Mouse (Mus musculus) MEL (cell line): ENCODE results near the gene Grin2d. TPM values are rescaled to one million over a fixed set of nuclear protein-coding genes. Genes with fewer than 3 reads are reported as not detected.
"Not testable (repeated sequence)": the region's sequence is repeated elsewhere in the genome, so short reads cannot be mapped to it uniquely, and the experiment has no call there.

Source experiments
- DNase-seq: peaks from one replicate; pipeline ENCODE4 v3.0.0; 2011; ENCODE audit warnings: low read depth, low spot score
- H3K27ac ChIP-seq: 2 replicates; pipeline ENCODE4 v1.5.1; 2012; ENCODE audit warnings: low read depth, mild to moderate bottlenecking, control low read depth, low read length, moderate library complexity; ENCODE audit not compliant: control insufficient read depth
- H3K27me3 ChIP-seq, 2 experiments: fragments of 150-350 bp in 1 of 2; sonication (generic) in 1 of 2; 2 replicates each; pipeline ENCODE4 v1.6.1; 2012; ENCODE audit warnings: low read length in 2 of 2, mild to moderate bottlenecking in 2 of 2, improper control_type of control experiment in 1 of 2, moderate library complexity in 1 of 2; ENCODE audit not compliant: insufficient read depth in 2 of 2, control insufficient read depth in 1 of 2
- H3K36me3 ChIP-seq, 2 experiments: 2 replicates each; pipeline ENCODE4 v1.6.1; 2012 to 2014; ENCODE audit warnings: low read length in 2 of 2, improper control_type of control experiment in 1 of 2, inconsistent platforms in 1 of 2, mild to moderate bottlenecking in 1 of 2; ENCODE audit not compliant: insufficient read depth in 2 of 2, control insufficient read depth in 1 of 2
- H3K4me1 ChIP-seq, 2 experiments: fragments of 150-350 bp in 1 of 2; sonication (generic) in 1 of 2; 2 replicates each; pipeline ENCODE4 v1.6.1; 2012; ENCODE audit warnings: low read length in 2 of 2, improper control_type of control experiment in 1 of 2, mild to moderate bottlenecking in 1 of 2; ENCODE audit not compliant: insufficient read depth in 2 of 2, control insufficient read depth in 1 of 2
- H3K4me3 ChIP-seq, 2 experiments: fragments of 150-350 bp in 1 of 2; sonication (generic) in 1 of 2; 2 replicates each; pipeline ENCODE4 v1.5.1; 2012; ENCODE audit warnings: low read depth in 2 of 2, low read length in 2 of 2, mild to moderate bottlenecking in 2 of 2, moderate library complexity in 2 of 2, control low read depth in 1 of 2, improper control_type of control experiment in 1 of 2; ENCODE audit not compliant: control insufficient read depth in 1 of 2, insufficient read depth in 1 of 2
- H3K79me2 ChIP-seq: 2 replicates; pipeline ENCODE4 v1.6.1; 2012; ENCODE audit warnings: mild to moderate bottlenecking, low read length, moderate library complexity; ENCODE audit not compliant: control insufficient read depth, poor library complexity, insufficient read depth
- H3K9ac ChIP-seq: 2 replicates; pipeline ENCODE4 v1.6.1; 2012; ENCODE audit warnings: low read depth, mild to moderate bottlenecking, control low read depth, low read length, moderate library complexity; ENCODE audit not compliant: control insufficient read depth, poor library complexity, severe bottlenecking
- H3K9me3 ChIP-seq: fragments of 150-350 bp; sonication (generic); replicated peaks from 2 replicates; pipeline ENCODE4 v1.6.1; 2012; ENCODE audit warnings: mild to moderate bottlenecking, low read length, improper control_type of control experiment, moderate library complexity; ENCODE audit not compliant: insufficient read depth
- BHLHE40 ChIP-seq: IDR thresholded peaks from 2 replicates; pipeline ENCODE4 v1.6.1; 2012; ENCODE audit warnings: low read depth, mild to moderate bottlenecking, inconsistent platforms, low read length, improper control_type of control experiment, borderline replicate concordance
- CHD2 ChIP-seq: IDR thresholded peaks from 2 replicates; pipeline ENCODE4 v1.6.1; 2011; ENCODE audit warnings: low read length, improper control_type of control experiment
- ELF1 ChIP-seq: IDR thresholded peaks from 2 replicates; pipeline ENCODE4 v1.6.1; 2014; ENCODE audit warnings: low read depth, mild to moderate bottlenecking, inconsistent platforms, low read length, improper control_type of control experiment, moderate library complexity
- EP300 ChIP-seq, 2 experiments: IDR thresholded peaks; 2 replicates each; pipeline ENCODE4 v1.6.1; 2011; ENCODE audit warnings: improper control_type of control experiment in 2 of 2, low read length in 2 of 2, low read depth in 1 of 2, mild to moderate bottlenecking in 1 of 2
- ETS1 ChIP-seq: IDR thresholded peaks from 2 replicates; pipeline ENCODE4 v1.6.1; 2012; ENCODE audit warnings: low read depth, mild to moderate bottlenecking, inconsistent platforms, low read length, improper control_type of control experiment, moderate library complexity
- GATA1 ChIP-seq: IDR thresholded peaks from 2 replicates; pipeline ENCODE4 v1.6.1; 2011; ENCODE audit warnings: low read depth, low read length, improper control_type of control experiment
- MAX ChIP-seq: IDR thresholded peaks from 2 replicates; pipeline ENCODE4 v1.6.1; 2011; ENCODE audit warnings: low read length, improper control_type of control experiment
- MYB ChIP-seq: IDR thresholded peaks from 2 replicates; pipeline ENCODE4 v1.6.1; 2011; ENCODE audit warnings: mild to moderate bottlenecking, low read depth, low read length, improper control_type of control experiment
- NELFE ChIP-seq: IDR thresholded peaks from 2 replicates; pipeline ENCODE4 v1.6.1; 2011; ENCODE audit warnings: low read depth, low read length, improper control_type of control experiment
- NRF1 ChIP-seq: IDR thresholded peaks from 2 replicates; pipeline ENCODE4 v1.6.1; 2014; ENCODE audit warnings: low read depth, mild to moderate bottlenecking, inconsistent platforms, low read length, improper control_type of control experiment, moderate library complexity; ENCODE audit not compliant: poor library complexity, insufficient read depth, severe bottlenecking
- POLR2A ChIP-seq, 2 experiments: IDR thresholded peaks; 2 replicates each; pipeline ENCODE4 v1.6.1; 2011 to 2012; ENCODE audit warnings: low read length in 2 of 2, mild to moderate bottlenecking in 2 of 2, control low read depth in 1 of 2, improper control_type of control experiment in 1 of 2, low read depth in 1 of 2, moderate library complexity in 1 of 2; ENCODE audit not compliant: control insufficient read depth in 1 of 2, insufficient read depth in 1 of 2, poor library complexity in 1 of 2
- RCOR1 ChIP-seq: IDR thresholded peaks from 2 replicates; pipeline ENCODE4 v1.6.1; 2012; ENCODE audit warnings: low read depth, mild to moderate bottlenecking, inconsistent platforms, low read length, improper control_type of control experiment
- SIN3A ChIP-seq: IDR thresholded peaks from 2 replicates; pipeline ENCODE4 v1.6.1; 2012; ENCODE audit warnings: low read length, improper control_type of control experiment, inconsistent platforms
- TCF12 ChIP-seq: IDR thresholded peaks from 2 replicates; pipeline ENCODE4 v1.6.1; 2014; ENCODE audit warnings: low read depth, mild to moderate bottlenecking, inconsistent platforms, low read length, improper control_type of control experiment, moderate library complexity
- UBTF ChIP-seq: IDR thresholded peaks from 2 replicates; pipeline ENCODE4 v1.6.1; 2012; ENCODE audit warnings: low read depth, mild to moderate bottlenecking, inconsistent platforms, low read length, improper control_type of control experiment, moderate library complexity, borderline replicate concordance; ENCODE audit not compliant: insufficient read depth
- USF1 ChIP-seq: IDR thresholded peaks from 2 replicates; pipeline ENCODE4 v1.6.1; 2014; ENCODE audit warnings: low read depth, mild to moderate bottlenecking, inconsistent platforms, low read length, improper control_type of control experiment, moderate library complexity
- ZKSCAN1 ChIP-seq: IDR thresholded peaks from 2 replicates; pipeline ENCODE4 v1.6.1; 2012; ENCODE audit warnings: low read depth, mild to moderate bottlenecking, inconsistent platforms, low read length, improper control_type of control experiment, moderate library complexity
- ZMIZ1 ChIP-seq: IDR thresholded peaks from 2 replicates; pipeline ENCODE4 v1.6.1; 2012; ENCODE audit warnings: low read depth, mild to moderate bottlenecking, inconsistent platforms, low read length, improper control_type of control experiment, moderate library complexity
- ZNF384 ChIP-seq: IDR thresholded peaks from 2 replicates; pipeline ENCODE4 v1.6.1; 2012; ENCODE audit warnings: low read depth, mild to moderate bottlenecking, inconsistent platforms, low read length, improper control_type of control experiment
- polyA plus RNA-seq, 2 experiments: library from polyadenylated mRNA; stranded (reverse) in 1 of 2; unstranded in 1 of 2; fragments of >175 nt in 1 of 2; fragments of >200 nt in 1 of 2; gene quantifications; 2 replicates each; pipeline versions ENCODE4 v1.2.1 to v1.2.4; 2012; ENCODE audit warnings: low replicate concordance in 2 of 2, low read depth in 1 of 2; ENCODE audit not compliant: insufficient read length in 2 of 2, insufficient read depth in 1 of 2, missing spikeins in 1 of 2
- total RNA-seq: library from RNA; depleted of rRNA; stranded (reverse); fragments of 300-350 nt; gene quantifications from 2 replicates; pipeline ENCODE4 v1.2.3, GENCODE M21; 2012; rRNA removed

Grin2d gene
- total RNA-seq = 0.16 and 0.19 TPM in 2 replicates
- polyA plus RNA-seq = under 1 TPM in 1 of 2 experiments, not detected in 1; 0.57 TPM

- not testable (repeated sequence) for H3K4me1 ChIP-seq, H3K36me3 ChIP-seq, H3K9ac ChIP-seq, DNase-seq, H3K27ac ChIP-seq, H3K79me2 ChIP-seq, H3K9me3 ChIP-seq, H3K27me3 ChIP-seq, H3K4me3 ChIP-seq
Measured at GRCm38 (mm10) chr7:45878278-45878677, at the start of gene Grin2d. TSS of gene Grin2d (minus strand) at chr7:45878378.

GRCm38 (mm10) chr7:45924429-45924816, 46.2 kb upstream of the Grin2d start:
- no peak for TF ChIP-seq MYB
- no peak for TF ChIP-seq MAX
- no peak for TF ChIP-seq EP300 (IDR thresholded peaks at IDR 0.05; ENCODE audit: low read depth in 1 of 2, low read length in 2 of 2)
- no peak for TF ChIP-seq UBTF
- no peak for TF ChIP-seq ELF1
- no peak for TF ChIP-seq TCF12
- no peak for TF ChIP-seq CHD2
- TF ChIP-seq ZNF384 = no peak
- TF ChIP-seq ETS1 = no peak
- TF ChIP-seq RCOR1 = no peak
- TF ChIP-seq ZMIZ1 = no peak
- no peak for TF ChIP-seq NELFE
- TF ChIP-seq ZKSCAN1 = no peak
- TF ChIP-seq SIN3A = no peak
- TF ChIP-seq BHLHE40 = no peak
- TF ChIP-seq USF1 = no peak
- TF ChIP-seq NRF1 = no peak
- TF ChIP-seq POLR2A (IDR thresholded peaks at IDR 0.05; ENCODE audit: control insufficient read depth in 1 of 2, insufficient read depth in 1 of 2, low read depth in 1 of 2, low read length in 2 of 2, poor library complexity in 1 of 2) = no peak
- no peak for TF ChIP-seq GATA1
- H3K27ac ChIP-seq = no peak overlapping the region
- H3K36me3 ChIP-seq = peaks cover 0 to 18% of the 10 kb centered on the region in 2 experiments; a peak in 2 of 4 replicates
- peaks cover 11 to 24% of the 10 kb centered on the region in 2 experiments for H3K4me1 ChIP-seq
- H3K79me2 ChIP-seq = peaks cover 3% of the 10 kb centered on the region; the same call in 1 of the 2 replicates
- H3K9me3 ChIP-seq = no peaks in the 10 kb centered on the region
- H3K4me3 ChIP-seq = no peak overlapping the region
- no peaks in the 10 kb centered on the region for H3K27me3 ChIP-seq
- DNase-seq = no peak
- no peak overlapping the region for H3K9ac ChIP-seq
